Mouse (Mus musculus): ENCODE data around the gene Tsfm.

Gene Tsfm

GRCm38 (mm10) chr10:127040569-127041214 lies 10.1 kb upstream of the Tsfm start:
- DNase-seq = no peak

GRCm38 (mm10) chr10:127037641-127038040 lies 7.0 kb upstream of the Tsfm start:
- peak; percentile 56 to 70 for DNase-seq

GRCm38 (mm10) chr10:127036273-127036672 lies 5.6 kb upstream of the Tsfm start:
- peak; percentile 84 for DNase-seq

GRCm38 (mm10) chr10:127033301-127033741 lies 2.7 kb upstream of the Tsfm start:
- DNase-seq = peak; percentile 75 to 83

GRCm38 (mm10) chr10:127018422-127018821 lies 12.2 kb downstream of the Tsfm start:
- DNase-seq = no peak

GRCm38 (mm10) chr10:127017071-127017470 lies 13.6 kb downstream of the Tsfm start:
- no peak for DNase-seq

GRCm38 (mm10) chr10:127016488-127016887 lies 14.2 kb downstream of the Tsfm start:
- DNase-seq = peak; percentile 45 to 76

GRCm38 (mm10) chr10:127003806-127004205 lies 26.8 kb downstream of the Tsfm start:
- DNase-seq = no peak

- no peak for DNase-seq
Observed at GRCm38 (mm10) chr10:127003334-127003733, 27.3 kb downstream of the Tsfm start.

GRCm38 (mm10) chr10:127002765-127003164 lies 27.9 kb downstream of the Tsfm start:
- no peak for DNase-seq

- DNase-seq = no peak
Observed at GRCm38 (mm10) chr10:127002056-127002455, 28.6 kb downstream of the Tsfm start.

GRCm38 (mm10) chr10:127001297-127001696 lies 29.3 kb downstream of the Tsfm start:
- DNase-seq = no peak

GRCm38 (mm10) chr10:127000529-127000928 lies 30.1 kb downstream of the Tsfm start, which contains the start of gene Avil:
TSS of gene Avil (plus strand) at chr10:127000709.
- no peak for DNase-seq

- DNase-seq = peak in 1 of 2 experiments; percentile 30
Observed at GRCm38 (mm10) chr10:126997340-126998113, 33.1 kb downstream of the Tsfm start.

- DNase-seq = no peak
Observed at GRCm38 (mm10) chr10:126993621-126994020, 37.0 kb downstream of the Tsfm start.

GRCm38 (mm10) chr10:126991676-126992075 lies 39.0 kb downstream of the Tsfm start:
- DNase-seq = no peak

GRCm38 (mm10) chr10:126990313-126991056 lies 40.2 kb downstream of the Tsfm start:
- peak; percentile 83 to 90 for DNase-seq

GRCm38 (mm10) chr10:126988513-126989165 lies 42.0 kb downstream of the Tsfm start:
- DNase-seq = no peak

- DNase-seq = no peak
Observed at GRCm38 (mm10) chr10:126987183-126988118, 43.2 kb downstream of the Tsfm start.

GRCm38 (mm10) chr10:126986541-126986961 lies 44.1 kb downstream of the Tsfm start:
- DNase-seq = peak; percentile 86 to 87

GRCm38 (mm10) chr10:126985579-126985978 lies 45.1 kb downstream of the Tsfm start:
- no peak for DNase-seq

GRCm38 (mm10) chr10:126985127-126985526 lies 45.5 kb downstream of the Tsfm start:
- DNase-seq = no peak
